Mouse (Mus musculus) thymus, adult 2 months (tissue): ENCODE data around the gene 9930021J03Rik.

Experiments
- CTCF ChIP-seq: fragments of 200-500 bp; IDR thresholded peaks from 2 replicates; pipeline ENCODE4 v1.5.1; 2012; ENCODE audit warnings: mild to moderate bottlenecking, control low read depth, low read length, moderate library complexity, borderline replicate concordance; ENCODE audit not compliant: control insufficient read depth, poor library complexity, insufficient read depth; ENCODE audit errors: extremely low read depth
- POLR2A ChIP-seq: fragments of 200-500 bp; IDR thresholded peaks from 2 replicates; pipeline ENCODE4 v1.6.1; 2012; ENCODE audit warnings: mild to moderate bottlenecking, low read length, control low read depth, moderate library complexity; ENCODE audit not compliant: control insufficient read depth, poor library complexity, insufficient read depth; ENCODE audit errors: extremely low read depth

DNA sequence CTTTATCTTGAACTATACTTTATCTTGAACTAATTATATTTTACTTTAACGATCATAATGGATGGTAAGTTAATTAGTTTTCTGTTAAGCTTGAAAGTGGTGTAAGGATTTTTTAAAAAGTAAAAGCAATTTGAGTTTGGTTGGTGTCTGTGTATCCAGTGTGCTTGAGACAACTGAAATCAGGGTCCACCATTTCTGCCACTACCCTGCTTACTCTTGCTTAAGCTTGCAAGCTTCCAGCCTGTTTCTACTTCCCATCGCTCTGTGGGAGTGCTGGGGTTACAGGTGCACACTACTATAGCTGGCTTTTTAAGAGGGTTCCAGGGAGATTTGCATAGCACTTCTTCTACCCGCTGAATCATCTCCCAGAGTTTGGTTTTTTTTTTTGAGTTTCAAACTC is 96.3 kb downstream of the 9930021J03Rik start:
- TF ChIP-seq CTCF: no peak
- TF ChIP-seq POLR2A: no peak
